16 mouse cellular contexts compared by ENCODE assay signal in the genomic region with DNA sequence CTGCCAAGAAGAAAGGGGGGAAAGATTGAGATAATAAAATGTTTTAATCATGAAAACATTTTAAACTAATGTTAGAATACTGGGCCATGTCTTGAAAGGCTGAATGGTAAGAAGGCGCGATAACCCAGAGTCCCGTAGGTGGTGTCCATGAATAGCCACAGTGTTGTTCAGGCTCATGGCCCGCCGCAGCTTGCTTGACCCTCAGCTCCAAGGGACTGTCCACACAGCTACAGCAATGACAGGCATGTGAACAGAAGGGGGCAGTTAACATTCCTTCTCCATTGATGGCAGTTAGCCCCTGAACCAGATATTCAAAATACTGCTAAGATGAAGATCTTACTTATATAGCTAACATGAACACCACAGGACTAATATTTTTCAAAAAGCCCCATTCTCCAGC.
DNase-seq lines count a peak whose midpoint lies in the region; ATAC-seq and TF ChIP-seq lines count a peak whose summit lies in the region.
"Had no signal": no experiment of that assay in that cellular context is flagged by ENCODE, and none has a peak within 500 bp of the region (broad histone marks: within the 10 kb centered on the region; RNA-seq: fewer than 3 reads in every experiment).

No protein-coding gene starts in this region.

- H3K27ac ChIP-seq in forebrain, embryonic 12.5 days = peak overlapping the region; percentile 85
- no peak overlapping the region for H3K27ac ChIP-seq in forebrain, embryonic 11.5 days (ENCODE audit: low read depth, low read length)
- peak overlapping the region; percentile 73 for H3K27ac ChIP-seq in heart, embryonic 13.5 days (replicated peaks)
- peak overlapping the region; percentile 92 for H3K27ac ChIP-seq in layer of hippocampus, adult 2 months
- H3K27ac ChIP-seq in forebrain, embryonic 16.5 days (ENCODE audit: low read length) = peak overlapping the region; percentile 84
- H3K27ac ChIP-seq in liver, postnatal 0 days (ENCODE audit: low read depth) = no peak overlapping the region
- H3K27ac ChIP-seq: limb, embryonic 13.5 days; liver, embryonic 14.5 days had no signal

- H3K27me3 ChIP-seq in forebrain, embryonic 12.5 days = no peaks in the 10 kb centered on the region
- no peaks in the 10 kb centered on the region for H3K27me3 ChIP-seq in forebrain, embryonic 11.5 days (ENCODE audit: control insufficient read depth, insufficient read depth, low read length)
- no peaks in the 10 kb centered on the region for H3K27me3 ChIP-seq in heart, embryonic 13.5 days (replicated peaks)
- no peaks in the 10 kb centered on the region for H3K27me3 ChIP-seq in forebrain, embryonic 16.5 days (replicated peaks; ENCODE audit: control insufficient read depth, insufficient read depth, low read length)
- no peaks in the 10 kb centered on the region for H3K27me3 ChIP-seq in liver, postnatal 0 days (ENCODE audit: insufficient read depth, low read length)

- no peak for DNase-seq in forebrain, embryonic 11.5 days (ENCODE audit: low spot score)
- DNase-seq in heart, adult 8-10 months (ENCODE audit: low spot score) = no peak
- DNase-seq in layer of hippocampus, adult 2 months (ENCODE audit: low spot score in 2 of 2) = no peak
- no peak for DNase-seq in layer of hippocampus, postnatal 14 days (ENCODE audit: low spot score in 2 of 2)
- DNase-seq in liver, postnatal 0 days = no peak
- DNase-seq: cerebellum, adult 9-11 months; gastrocnemius, postnatal 25 days; thymus, postnatal 4 days had no signal

- TF ChIP-seq CTCF in layer of hippocampus, adult 2 months (conservative IDR thresholded peaks at IDR 0.05) = peak; percentile 24; the same call in 1 of the 2 replicates
- no peak for TF ChIP-seq CTCF in liver, postnatal 0 days (IDR thresholded peaks at IDR 0.05; ENCODE audit: low read depth)

- no peak overlapping the region for H3K4me3 ChIP-seq in forebrain, embryonic 12.5 days (replicated peaks)
- H3K4me3 ChIP-seq in forebrain, embryonic 11.5 days (ENCODE audit: low read depth, low read length) = no peak overlapping the region
- no peak overlapping the region for H3K4me3 ChIP-seq in heart, embryonic 13.5 days
- H3K4me3 ChIP-seq in layer of hippocampus, adult 2 months = no peak overlapping the region
- H3K4me3 ChIP-seq in forebrain, embryonic 16.5 days (replicated peaks; ENCODE audit: low read length) = no peak overlapping the region
- no peak overlapping the region for H3K4me3 ChIP-seq in liver, postnatal 0 days (ENCODE audit: low read depth, low read length)
- H3K4me3 ChIP-seq: hindbrain, embryonic 10.5 days; limb, embryonic 13.5 days had no signal

- no peak for ATAC-seq in forebrain, embryonic 12.5 days (ENCODE audit: low FRiP score)
- no peak for ATAC-seq in forebrain, embryonic 11.5 days (replicated peaks; ENCODE audit: low FRiP score)
- ATAC-seq in heart, embryonic 13.5 days (ENCODE audit: extremely low read depth, insufficient number of reproducible peaks, low FRiP score, low TSS enrichment) = no peak
- ATAC-seq in forebrain, embryonic 16.5 days = no peak
- no peak for ATAC-seq in liver, postnatal 0 days
- ATAC-seq: inflammation-experienced regulatory T-cells, adult 6 months; lung, postnatal 0 days had no signal

- peaks cover 47% of the 10 kb centered on the region for H3K4me1 ChIP-seq in forebrain, embryonic 12.5 days
- H3K4me1 ChIP-seq in forebrain, embryonic 11.5 days (replicated peaks; ENCODE audit: control insufficient read depth, insufficient read depth, low read length) = peaks cover 20% of the 10 kb centered on the region
- H3K4me1 ChIP-seq in heart, embryonic 13.5 days = peaks cover 52% of the 10 kb centered on the region
- peaks cover 32% of the 10 kb centered on the region for H3K4me1 ChIP-seq in forebrain, embryonic 16.5 days (replicated peaks; ENCODE audit: control insufficient read depth, insufficient read depth, low read length)
- 0 out of 2 replicates have a peak, but pooled peaks cover 2% of the 10 kb centered on the region for H3K4me1 ChIP-seq in liver, postnatal 0 days (ENCODE audit: insufficient read depth)

- H3K36me3 ChIP-seq in forebrain, embryonic 12.5 days (replicated peaks) = peaks cover 23% of the 10 kb centered on the region
- no peaks in the 10 kb centered on the region; the same call in 1 of the 2 replicates for H3K36me3 ChIP-seq in forebrain, embryonic 11.5 days (ENCODE audit: control insufficient read depth, insufficient read depth, low read length)
- H3K36me3 ChIP-seq in heart, embryonic 13.5 days = peaks cover 9% of the 10 kb centered on the region; the same call in 1 of the 2 replicates
- no peaks in the 10 kb centered on the region for H3K36me3 ChIP-seq in forebrain, embryonic 16.5 days (ENCODE audit: control insufficient read depth, insufficient read depth)
- no peaks in the 10 kb centered on the region for H3K36me3 ChIP-seq in liver, postnatal 0 days (replicated peaks; ENCODE audit: insufficient read depth, low read length)
- H3K36me3 ChIP-seq: limb, embryonic 13.5 days had no signal

- no peak overlapping the region for H3K4me2 ChIP-seq in forebrain, embryonic 12.5 days
- no peak overlapping the region for H3K4me2 ChIP-seq in forebrain, embryonic 11.5 days (ENCODE audit: low read depth, low read length, severe bottlenecking)
- no peak overlapping the region for H3K4me2 ChIP-seq in heart, embryonic 13.5 days
- H3K4me2 ChIP-seq in forebrain, embryonic 16.5 days (ENCODE audit: low read length) = no peak overlapping the region
- H3K4me2 ChIP-seq in liver, postnatal 0 days (ENCODE audit: low read depth, low read length) = no peak overlapping the region
- H3K4me2 ChIP-seq: limb, embryonic 13.5 days had no signal

- H3K9ac ChIP-seq in forebrain, embryonic 12.5 days = no peak overlapping the region
- no peak overlapping the region for H3K9ac ChIP-seq in forebrain, embryonic 11.5 days (ENCODE audit: low read length)
- H3K9ac ChIP-seq in heart, embryonic 13.5 days = no peak overlapping the region
- H3K9ac ChIP-seq in forebrain, embryonic 16.5 days (replicated peaks; ENCODE audit: low read depth, low read length) = no peak overlapping the region
- H3K9ac ChIP-seq in liver, postnatal 0 days (replicated peaks) = no peak overlapping the region
- H3K9ac ChIP-seq: limb, embryonic 13.5 days; liver, embryonic 14.5 days had no signal

- no peaks in the 10 kb centered on the region for H3K9me3 ChIP-seq in forebrain, embryonic 12.5 days
- H3K9me3 ChIP-seq in forebrain, embryonic 11.5 days (ENCODE audit: control insufficient read depth, low read length) = no peaks in the 10 kb centered on the region
- no peaks in the 10 kb centered on the region for H3K9me3 ChIP-seq in heart, embryonic 13.5 days
- H3K9me3 ChIP-seq in forebrain, embryonic 16.5 days (ENCODE audit: control insufficient read depth, low read length) = no peaks in the 10 kb centered on the region
- H3K9me3 ChIP-seq in liver, postnatal 0 days (ENCODE audit: low read length) = no peaks in the 10 kb centered on the region
- H3K9me3 ChIP-seq: hindbrain, embryonic 10.5 days; limb, embryonic 13.5 days had no signal

- TF ChIP-seq EP300 in liver, postnatal 0 days (IDR thresholded peaks at IDR 0.05; ENCODE audit: low read depth) = no peak

- WGBS in forebrain, embryonic 12.5 days = 87% methylated on average over 5 of the region's 5 CpGs
- 91% methylated on average over 5 of the region's 5 CpGs for WGBS in forebrain, embryonic 11.5 days
- 58% methylated on average over 5 of the region's 5 CpGs for WGBS in heart, embryonic 13.5 days
- 81% methylated on average over 5 of the region's 5 CpGs for WGBS in forebrain, embryonic 16.5 days
- WGBS in liver, postnatal 0 days (ENCODE audit: insufficient replicate concordance) = 88% methylated on average over 5 of the region's 5 CpGs

Comparison
In these comparisons a context has a peak if more than half of its experiments do, and no peak if none do; other contexts are left out.
1. H3K27ac ChIP-seq: peak in forebrain, embryonic 12.5 days (single experiment), heart, embryonic 13.5 days (single experiment), layer of hippocampus, adult 2 months (single experiment) and forebrain, embryonic 16.5 days (single experiment); none in forebrain, embryonic 11.5 days (single experiment) and liver, postnatal 0 days (single experiment).